Mouse (Mus musculus) midbrain, embryonic 11.5 days (tissue): Measurements from ENCODE around the gene Atg101. TPM values are rescaled to one million over a fixed set of nuclear protein-coding genes. Genes with fewer than 3 reads are reported as not detected.

Source experiments
- ATAC-seq: fragments of 200-750 bp; cut with Nextera tagmentation; 2 replicates; pipeline ENCODE4 v1.8.0; 2017; ENCODE audit warnings: moderate TSS enrichment, moderate library complexity; ENCODE audit not compliant: low FRiP score
- DNase-seq: peaks from one replicate; pipeline ENCODE4 v3.0.0; 2015; ENCODE audit warnings: low spot score; ENCODE audit errors: missing footprints
- H3K27ac ChIP-seq: fragments of 300-500 bp; sonication (generic); 2 replicates; pipeline ENCODE4 v1.5.1; 2014; ENCODE audit warnings: low read depth, low read length
- H3K27me3 ChIP-seq: fragments of 300-500 bp; sonication (generic); 2 replicates; pipeline ENCODE4 v1.6.1; 2014; ENCODE audit warnings: mild to moderate bottlenecking, low read length, moderate library complexity, mixed read lengths; ENCODE audit not compliant: control insufficient read depth, insufficient read depth
- H3K36me3 ChIP-seq: fragments of 300-500 bp; sonication (generic); 2 replicates; pipeline ENCODE4 v1.6.1; 2014; ENCODE audit warnings: mild to moderate bottlenecking, low read length, moderate library complexity, mixed read lengths; ENCODE audit not compliant: control insufficient read depth, insufficient read depth
- H3K4me1 ChIP-seq: fragments of 300-500 bp; sonication (generic); 2 replicates; pipeline ENCODE4 v1.6.1; 2014; ENCODE audit warnings: low read length; ENCODE audit not compliant: control insufficient read depth, insufficient read depth
- H3K4me2 ChIP-seq: fragments of 300-500 bp; sonication (generic); 2 replicates; pipeline ENCODE4 v1.6.1; 2014; ENCODE audit warnings: mild to moderate bottlenecking, moderate library complexity
- H3K4me3 ChIP-seq: fragments of 300-500 bp; sonication (generic); 2 replicates; pipeline ENCODE4 v1.5.1; 2014; ENCODE audit warnings: low read depth, low read length
- H3K9ac ChIP-seq: fragments of 300-500 bp; sonication (generic); 2 replicates; pipeline ENCODE4 v1.6.1; 2014; ENCODE audit warnings: low read length
- H3K9me3 ChIP-seq: fragments of 300-500 bp; sonication (generic); 2 replicates; pipeline ENCODE4 v1.6.1; 2016; ENCODE audit warnings: low read length; ENCODE audit not compliant: control insufficient read depth
- WGBS: fragments of 180-500 bp; shearing (Covaris S2); extraction: QIAGEN DNeasy Blood & Tissue Kit; methylation state at CpG from one replicate; pipeline ENCODE4 v1.1.7; 2014; 5-methylcytosine and 5-hydroxymethylcytosine counted together
- polyA plus RNA-seq: library from polyadenylated mRNA; unstranded; fragments of >200 nt; fragmentation: Nextera tagmentation; extraction: Ambion mirVana; gene quantifications from 2 replicates; pipeline ENCODE4 v1.2.1, GENCODE M21; 2014

Gene Atg101
- polyA plus RNA-seq, 1 experiment from 2014 or later = 67.4 TPM

DNA sequence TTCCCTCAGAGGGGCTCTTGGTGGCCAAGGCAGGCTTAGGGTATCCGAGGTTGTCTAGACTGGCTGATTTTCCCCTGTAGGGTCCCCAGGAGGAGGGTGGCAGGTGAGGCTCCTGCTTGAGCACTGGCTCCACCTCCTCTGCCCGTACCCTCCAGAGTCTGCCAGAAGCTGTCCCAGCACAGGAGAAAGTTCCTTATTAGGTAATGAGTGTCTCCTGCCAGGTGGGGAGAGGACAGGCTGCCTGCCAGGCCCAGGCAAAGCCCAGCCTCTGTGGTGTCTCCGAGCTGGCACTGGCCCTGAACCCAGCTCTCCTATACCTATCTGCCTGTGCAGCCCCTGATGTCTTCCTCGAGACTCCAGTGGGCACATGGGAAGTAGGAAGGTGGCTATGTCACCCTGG, 48.3 kb downstream of the Atg101 start:
- no peak for ATAC-seq
- H3K4me2 ChIP-seq = no peak overlapping the region
- H3K36me3 ChIP-seq = no peaks in the 10 kb centered on the region
- H3K9me3 ChIP-seq = no peaks in the 10 kb centered on the region
- no peaks in the 10 kb centered on the region for H3K4me1 ChIP-seq
- H3K27me3 ChIP-seq = no peaks in the 10 kb centered on the region
- WGBS = 66% methylated on average over 4 of the region's 4 CpGs
- no peak overlapping the region for H3K4me3 ChIP-seq
- H3K9ac ChIP-seq = no peak overlapping the region
- no peak overlapping the region for H3K27ac ChIP-seq
- no peak for DNase-seq

DNA sequence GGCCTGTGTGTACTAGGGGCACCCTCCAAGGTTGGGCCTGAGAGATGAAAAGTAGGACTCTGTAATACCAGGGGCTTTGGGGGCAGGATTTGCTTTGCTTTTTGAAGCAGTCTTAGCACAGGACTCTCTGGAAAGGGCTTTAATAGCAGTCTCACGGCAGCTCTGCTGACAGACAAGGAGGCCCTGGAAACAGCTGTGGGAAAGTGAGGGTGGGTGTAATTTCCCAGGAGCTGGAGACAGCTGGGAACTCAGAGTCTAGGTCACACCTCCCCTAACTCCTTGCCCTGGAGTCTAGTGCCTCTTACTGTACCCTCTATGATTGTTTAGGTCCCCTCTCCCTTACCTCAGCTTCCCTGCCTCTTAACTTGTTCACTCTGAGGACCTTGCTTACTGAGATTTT, 49.1 kb downstream of the Atg101 start:
- WGBS = 41% methylated on average over 1 of the region's 1 CpGs

DNA sequence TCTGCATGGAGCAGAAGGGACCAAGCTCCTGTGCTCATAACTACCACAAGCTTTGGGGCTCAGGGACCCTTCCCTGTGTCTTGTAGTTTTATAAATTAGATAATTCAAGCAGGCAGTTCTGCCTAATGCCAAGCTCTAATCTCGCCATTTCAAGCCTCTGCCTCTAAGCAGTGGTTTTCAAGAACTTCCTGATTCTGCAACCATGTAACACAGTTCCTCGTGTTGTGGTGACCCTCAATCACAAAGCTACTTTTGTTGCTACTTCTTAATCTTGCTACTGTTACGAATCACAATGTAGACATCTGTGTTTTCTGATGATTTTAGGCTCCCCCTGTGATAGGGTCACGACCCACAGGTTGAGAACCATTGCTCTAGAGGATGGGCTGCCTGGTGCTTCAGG, 49.6 kb downstream of the Atg101 start:
- WGBS = 58% methylated on average over 4 of the region's 4 CpGs
- DNase-seq (peak; percentile 82), ATAC-seq (no peak)
- H3K9me3 ChIP-seq = no peaks in the 10 kb centered on the region
- H3K9ac ChIP-seq = no peak overlapping the region
- H3K4me3 ChIP-seq = no peak overlapping the region
- no peak overlapping the region for H3K4me2 ChIP-seq
- no peaks in the 10 kb centered on the region for H3K36me3 ChIP-seq
- H3K27ac ChIP-seq = no peak overlapping the region
- H3K4me1 ChIP-seq = no peaks in the 10 kb centered on the region
- H3K27me3 ChIP-seq = no peaks in the 10 kb centered on the region

More for the DNA sequence above, 49.1 kb downstream of the Atg101 start:
- no peak overlapping the region for H3K9ac ChIP-seq
- H3K9me3 ChIP-seq = no peaks in the 10 kb centered on the region
- no peak for ATAC-seq
- no peaks in the 10 kb centered on the region for H3K36me3 ChIP-seq
- H3K4me2 ChIP-seq = no peak overlapping the region
- no peak overlapping the region for H3K4me3 ChIP-seq
- no peaks in the 10 kb centered on the region for H3K4me1 ChIP-seq
- H3K27ac ChIP-seq = no peak overlapping the region
- DNase-seq = no peak
- no peaks in the 10 kb centered on the region for H3K27me3 ChIP-seq

DNA sequence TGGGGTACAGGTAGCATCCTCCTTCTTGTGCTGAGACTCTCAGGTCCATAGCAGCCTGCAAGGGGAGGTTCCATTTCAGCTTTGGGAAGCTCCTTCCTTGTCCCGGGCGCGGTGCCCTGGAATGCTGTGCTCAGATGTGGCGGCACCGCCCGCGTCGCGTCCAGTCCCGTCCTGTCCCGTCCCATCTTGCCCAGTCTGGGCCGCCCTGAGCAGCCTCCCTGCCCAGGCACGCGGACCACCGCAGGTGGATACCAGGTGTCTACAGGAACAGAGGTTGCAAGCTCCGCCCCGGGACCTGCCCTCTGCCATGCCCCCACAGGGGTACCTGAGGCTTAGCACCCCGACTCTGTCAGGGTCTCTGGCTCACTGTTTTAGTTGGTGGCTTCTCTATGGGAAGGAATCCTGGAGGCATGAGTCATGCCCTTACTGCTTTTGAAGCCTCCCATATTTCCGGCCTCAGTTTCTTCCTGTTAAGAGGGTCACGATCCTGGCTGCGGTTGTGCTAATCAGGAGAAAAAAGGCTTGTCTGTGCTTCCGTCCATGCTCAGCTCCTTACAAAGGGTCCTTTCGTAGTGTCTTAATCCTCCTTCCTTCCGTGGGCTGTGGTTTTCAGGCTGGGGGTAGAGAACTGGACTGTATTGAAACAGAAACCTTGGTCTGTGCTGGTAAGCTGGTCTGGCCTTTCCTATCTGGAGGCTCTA, 52.6 kb downstream of the Atg101 start:
- Histone ChIP-seq H3K4me3 (no peak overlapping the region), H3K4me1 (no peaks in the 10 kb centered on the region), H3K4me2 (no peak overlapping the region), H3K27ac (no peak overlapping the region), H3K36me3 (no peaks in the 10 kb centered on the region), H3K27me3 (no peaks in the 10 kb centered on the region), H3K9ac (no peak overlapping the region), H3K9me3 (no peaks in the 10 kb centered on the region)
- peak; percentile 83 for DNase-seq
- WGBS = 51% methylated on average over 24 of the region's 24 CpGs
- no peak for ATAC-seq

DNA sequence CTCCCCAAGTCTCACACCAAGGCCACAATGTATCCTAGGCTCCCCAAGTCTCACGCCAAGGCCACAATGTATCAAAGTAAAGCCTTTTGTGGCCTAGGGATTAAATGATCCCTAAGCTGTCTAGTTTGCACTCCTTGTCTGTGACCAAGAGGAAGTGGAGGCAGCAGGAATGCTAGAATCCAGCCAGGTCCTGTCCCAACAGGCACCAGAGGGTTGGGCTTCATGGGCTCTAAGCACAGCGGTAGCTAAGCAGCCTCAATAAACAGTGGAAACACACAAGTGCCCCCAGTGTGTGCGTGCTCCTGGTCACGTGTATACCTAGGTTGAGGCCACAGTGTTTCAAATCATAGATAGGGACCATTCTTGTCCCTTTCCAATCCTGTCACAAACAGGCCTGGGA, 54.3 kb downstream of the Atg101 start:
- DNase-seq (peak; percentile 45), ATAC-seq (no peak)
- WGBS = 82% methylated on average over 4 of the region's 4 CpGs
- Histone ChIP-seq H3K4me1 (no peaks in the 10 kb centered on the region), H3K4me3 (no peak overlapping the region), H3K9ac (no peak overlapping the region), H3K36me3 (no peaks in the 10 kb centered on the region), H3K4me2 (no peak overlapping the region), H3K9me3 (no peaks in the 10 kb centered on the region), H3K27me3 (no peaks in the 10 kb centered on the region), H3K27ac (no peak overlapping the region)

DNA sequence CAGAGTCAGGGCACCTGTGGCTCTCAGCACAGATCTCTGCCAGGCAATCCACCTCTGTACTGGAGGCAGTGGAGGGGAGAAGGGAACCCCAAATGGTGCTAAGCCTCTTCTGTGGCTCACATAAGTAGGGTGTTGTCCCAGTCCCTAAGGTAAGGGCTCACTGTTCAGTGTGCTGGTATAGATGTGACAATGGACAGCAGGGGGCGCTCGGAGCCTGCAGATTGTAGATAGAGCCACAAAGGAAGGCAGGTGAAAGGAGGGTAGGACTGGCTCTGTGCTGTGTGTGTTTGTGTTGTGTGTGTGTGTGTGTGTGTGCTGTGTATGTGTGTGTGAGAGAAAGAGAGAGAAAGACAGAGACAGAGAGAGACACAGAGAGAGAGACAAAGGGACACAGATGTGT, 55.5 kb downstream of the Atg101 start:
- Histone ChIP-seq H3K36me3 (no peaks in the 10 kb centered on the region), H3K27ac (no peak overlapping the region), H3K27me3 (no peaks in the 10 kb centered on the region), H3K9ac (no peak overlapping the region), H3K9me3 (no peaks in the 10 kb centered on the region), H3K4me1 (no peaks in the 10 kb centered on the region), H3K4me3 (no peak overlapping the region), H3K4me2 (no peak overlapping the region)
- ATAC-seq = peak; percentile 88
- DNase-seq = peak; percentile 96
- WGBS = 0% methylated on average over 2 of the region's 2 CpGs

Other genes starting within 250 kb of the Atg101 start
- not detected in 2 replicates for gene Gm47841, start 236.9 kb upstream of the Atg101 start, polyA plus RNA-seq
- 1.0 and 1.4 TPM in 2 replicates for gene Fignl2, start 205.7 kb upstream of the Atg101 start, polyA plus RNA-seq
- gene Ankrd33, start 168.5 kb upstream of the Atg101 start, polyA plus RNA-seq = not detected in 2 replicates
- gene Acvrl1, start 155.8 kb upstream of the Atg101 start, polyA plus RNA-seq = 4.2 and 5.0 TPM in 2 replicates
- 14.7 and 15.2 TPM in 2 replicates for gene Acvr1b, start 110.2 kb upstream of the Atg101 start, polyA plus RNA-seq
- gene Grasp, start 60.1 kb upstream of the Atg101 start, polyA plus RNA-seq = 3.6 and 4.5 TPM in 2 replicates
- 1.3 TPM in 2 replicates for gene Nr4a1, start 30.0 kb upstream of the Atg101 start, polyA plus RNA-seq
- gene 6030408B16Rik, start 8.9 kb downstream of the Atg101 start, polyA plus RNA-seq = 0.33 TPM in 1 of 2 replicates, not detected in the other
- gene Krt80, start 85.9 kb downstream of the Atg101 start, polyA plus RNA-seq = not detected in 2 replicates
- 4.2 and 7.2 TPM in 2 replicates for gene Krt7, start 126.8 kb downstream of the Atg101 start, polyA plus RNA-seq
- gene Krt87, start 154.5 kb downstream of the Atg101 start, polyA plus RNA-seq = 0.07 and 0.16 TPM in 2 replicates
- gene Krt88, start 163.5 kb downstream of the Atg101 start, polyA plus RNA-seq = not detected in 2 replicates
- gene Krt81, start 179.5 kb downstream of the Atg101 start, polyA plus RNA-seq = not detected in 2 replicates
- not detected in 2 replicates for gene Krt86, start 189.2 kb downstream of the Atg101 start, polyA plus RNA-seq
- not detected in 2 replicates for gene Krt83, start 207.2 kb downstream of the Atg101 start, polyA plus RNA-seq
- gene Gm49425, start 233.0 kb downstream of the Atg101 start, polyA plus RNA-seq = not detected in 2 replicates
- gene Krt84, start 248.5 kb downstream of the Atg101 start, polyA plus RNA-seq = not detected in 2 replicates